Mouse (Mus musculus) left cerebral cortex, postnatal 14 days (tissue): ENCODE data around the gene H2afy2. TPM values are rescaled to one million over a fixed set of nuclear protein-coding genes. Genes with fewer than 3 reads are reported as not detected.

Source experiments
- DNase-seq, 2 experiments: peaks; one replicate each; pipeline ENCODE4 v3.0.0; 2021 to 2022; ENCODE audit warnings: low spot score in 2 of 2, mixed read lengths in 1 of 2
- intact Hi-C: fragments of 180-260 bp; cut with DNase I; formaldehyde crosslinking; loops from one replicate; pipeline ENCODE4 v1.15.1; 2025
- total RNA-seq, 2 experiments: library from RNA; stranded (reverse); gene quantifications; 2 replicates each; pipeline ENCODE4 v1.2.3; 2021

H2afy2 gene
- total RNA-seq, 2 experiments from 2014 or later, result 36.6 to 40.4 TPM

DNA sequence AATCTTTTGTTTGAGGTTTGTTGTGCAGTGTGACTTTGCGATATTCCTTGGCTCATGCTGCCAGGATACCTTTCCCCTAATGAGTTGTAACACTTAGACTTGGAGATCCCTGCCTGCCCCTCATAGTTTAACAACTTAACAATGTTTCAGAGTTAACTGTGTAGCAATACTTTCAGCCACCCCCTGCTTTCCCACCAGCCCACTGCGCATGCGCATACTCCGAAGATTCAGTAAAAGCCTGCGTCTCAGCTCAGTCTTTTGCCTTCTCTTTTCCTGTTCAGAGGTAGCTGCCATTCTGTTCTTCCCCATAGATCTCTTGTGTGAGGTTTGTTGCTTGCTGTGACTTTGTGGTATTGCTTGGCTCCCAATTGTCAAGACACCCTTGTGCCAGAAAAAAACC lies 4.6 kb upstream of the H2afy2 start:
- intact Hi-C loops, result no loop called here
- DNase-seq, result no peak

DNA sequence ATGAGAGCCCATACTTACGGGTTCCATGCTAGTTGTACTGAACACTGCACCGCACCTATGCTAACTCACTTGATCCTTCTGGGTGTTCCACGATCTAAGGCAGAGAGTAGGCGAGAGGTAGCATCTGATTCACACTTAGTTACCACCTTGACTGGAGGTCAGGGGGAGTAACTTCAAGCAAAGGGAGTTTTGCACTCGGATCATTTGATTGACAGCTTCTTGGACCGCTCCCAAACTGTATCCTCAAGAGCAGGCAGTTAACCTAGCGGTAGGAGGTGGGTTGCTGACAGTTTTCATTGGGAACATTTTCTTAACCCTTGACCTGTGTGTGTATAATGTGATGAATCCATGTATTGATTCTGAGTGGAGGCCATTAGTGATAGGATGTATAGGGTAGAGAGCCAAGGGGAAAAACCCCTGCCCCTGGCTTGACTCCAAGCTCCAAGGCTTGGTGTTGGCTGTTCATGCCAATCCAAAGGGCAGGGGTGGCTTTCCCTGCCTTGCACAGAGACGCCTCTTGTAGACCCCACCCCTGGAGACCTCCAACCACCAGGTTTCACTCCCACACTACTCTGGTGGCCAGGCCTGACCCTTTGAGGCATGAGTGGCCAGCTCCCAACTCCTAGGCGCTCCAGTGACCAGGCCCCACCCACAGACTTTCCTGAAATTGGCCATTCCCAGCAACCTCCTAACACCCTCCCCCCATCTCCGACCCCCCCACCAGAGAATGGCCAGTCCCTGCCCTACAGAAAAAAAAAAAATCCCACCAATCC lies 3.8 kb upstream of the H2afy2 start:
- intact Hi-C loops, result no loop called here
- no peak for DNase-seq

DNA sequence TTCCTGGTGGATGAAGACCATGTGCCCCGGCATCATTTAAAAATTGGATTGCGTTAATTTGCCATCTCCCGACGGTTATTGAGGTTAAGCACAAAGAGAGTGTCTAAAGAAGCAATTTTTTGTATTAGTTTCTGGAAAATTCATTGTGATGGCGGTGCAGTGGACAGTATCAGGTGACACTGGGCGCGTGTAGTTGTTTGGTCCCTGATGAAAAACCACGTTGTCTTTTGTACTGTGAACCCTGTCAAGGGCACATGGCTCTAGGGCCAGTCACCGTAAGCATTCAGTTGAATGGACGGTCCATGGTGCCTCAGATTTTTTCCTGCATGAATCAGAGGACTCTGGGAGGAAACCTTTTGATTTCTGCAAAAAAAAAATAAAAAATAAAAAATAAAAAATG lies 467 bp upstream of the H2afy2 start:
- DNase-seq, result no peak
- intact Hi-C loops, result no loop called here

DNA sequence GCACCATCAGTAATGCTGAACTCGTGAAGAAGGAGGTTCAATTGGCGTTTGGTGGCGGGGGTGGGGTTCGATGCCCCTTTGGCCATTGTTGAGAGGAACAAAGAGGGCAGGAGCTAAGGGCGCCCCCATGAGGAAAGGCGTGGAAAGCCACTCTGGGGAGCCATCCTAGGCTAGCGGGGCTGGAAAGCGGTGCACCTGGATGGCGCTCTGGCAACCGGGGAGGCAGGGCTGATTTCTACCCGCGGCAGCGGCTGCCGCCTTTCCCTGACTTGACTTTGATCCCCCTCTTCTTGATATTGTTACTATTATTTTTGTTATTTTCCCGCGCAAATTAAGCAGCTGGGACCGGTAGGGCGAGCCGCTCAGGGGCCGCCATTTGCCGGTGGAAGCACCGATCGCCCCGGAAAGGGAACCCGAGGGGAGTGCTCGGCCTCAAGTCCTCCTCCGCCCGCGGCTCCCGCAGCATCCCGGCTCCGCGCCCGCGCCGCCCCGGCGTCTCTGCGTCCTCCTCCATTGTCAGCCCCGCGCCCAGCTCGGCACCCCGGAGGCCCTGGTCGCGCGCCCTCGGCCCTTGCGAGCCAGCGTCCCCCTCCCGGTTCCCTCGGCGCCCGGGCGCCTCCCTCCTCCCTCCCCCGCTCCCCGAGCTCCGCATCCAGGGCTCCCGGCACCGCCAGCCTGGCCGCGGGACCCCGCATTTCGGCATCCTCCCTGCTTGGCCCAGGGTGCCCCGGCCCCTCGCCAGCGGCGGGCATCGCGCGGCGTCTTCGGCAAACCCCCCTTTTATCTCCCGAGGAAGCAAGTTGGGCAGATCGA lies 942 bp downstream of the H2afy2 start:
- intact Hi-C loops, result no loop called here
- peak; percentile 53 to 74 for DNase-seq

DNA sequence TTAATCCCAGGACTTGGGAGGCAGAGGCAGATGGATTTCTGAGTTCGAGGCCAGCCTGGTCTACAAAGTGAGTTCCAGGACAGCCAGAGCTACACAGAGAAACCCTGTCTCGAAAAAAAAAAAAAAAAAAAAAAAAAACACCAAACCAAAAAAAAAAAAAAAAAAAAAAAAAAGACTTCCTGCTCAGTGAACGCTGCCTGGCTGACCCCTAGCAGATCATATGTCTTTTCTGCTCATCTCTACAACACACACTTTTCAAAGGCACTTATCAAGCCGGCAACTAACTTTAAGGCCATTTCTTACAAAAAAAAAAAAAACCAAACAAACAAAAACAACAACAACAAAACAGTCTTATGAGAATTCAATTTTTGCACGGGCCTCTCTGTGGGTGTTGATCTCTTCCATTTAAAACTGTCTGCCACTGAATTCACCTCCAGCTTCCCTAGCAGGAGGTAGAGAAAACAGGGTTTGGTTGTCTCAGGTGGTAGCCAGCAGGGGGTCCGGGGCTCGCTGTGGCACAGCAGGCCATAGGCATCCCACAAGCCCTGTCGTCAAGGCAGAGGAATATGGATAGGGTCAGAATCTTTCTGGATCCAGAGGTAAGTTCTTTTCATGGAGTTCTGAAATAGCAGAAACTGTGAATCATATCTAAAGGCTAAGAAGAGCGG lies 2.4 kb downstream of the H2afy2 start:
- no peak for DNase-seq
- intact Hi-C loops, result no loop called here

DNA sequence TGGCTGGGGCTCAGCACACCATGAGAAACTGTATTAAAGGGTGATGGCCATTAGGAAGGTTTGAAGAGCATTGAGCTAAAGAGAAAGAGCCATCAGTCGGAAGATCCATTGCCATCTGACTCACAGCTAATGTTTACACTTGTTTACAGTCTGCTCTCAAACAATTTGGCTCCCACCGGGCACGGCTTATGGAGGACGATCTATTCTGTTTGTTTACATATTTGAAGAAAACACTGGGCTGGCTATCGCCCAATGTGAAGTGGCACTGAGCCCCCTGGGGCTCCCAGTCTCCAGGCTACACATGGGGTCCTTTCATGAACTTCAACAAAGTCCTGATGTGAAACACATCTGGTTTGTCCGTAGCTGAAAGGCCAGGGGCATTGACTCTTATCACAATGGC lies 17.1 kb downstream of the H2afy2 start:
- no peak for DNase-seq
- intact Hi-C loops, result no loop called here

DNA sequence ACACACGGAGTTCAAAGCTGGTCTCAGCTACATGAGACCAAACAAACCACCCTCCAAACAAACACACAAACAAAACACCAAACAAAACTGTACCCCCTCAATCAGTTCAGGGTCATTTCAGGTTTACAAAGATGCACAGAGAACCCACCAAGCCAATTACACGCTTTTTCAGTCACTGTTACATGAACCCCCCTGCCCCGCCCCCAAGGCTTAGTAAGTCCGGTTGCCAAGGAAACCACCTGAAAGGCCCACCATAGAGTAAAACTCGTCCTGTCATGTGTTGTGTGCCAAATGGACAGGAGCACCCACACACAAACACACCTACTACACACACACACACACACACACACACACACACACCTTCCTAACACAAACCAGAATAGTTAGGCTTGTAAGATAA lies 18.4 kb downstream of the H2afy2 start:
- intact Hi-C loops, result no loop called here
- DNase-seq, result no peak

DNA sequence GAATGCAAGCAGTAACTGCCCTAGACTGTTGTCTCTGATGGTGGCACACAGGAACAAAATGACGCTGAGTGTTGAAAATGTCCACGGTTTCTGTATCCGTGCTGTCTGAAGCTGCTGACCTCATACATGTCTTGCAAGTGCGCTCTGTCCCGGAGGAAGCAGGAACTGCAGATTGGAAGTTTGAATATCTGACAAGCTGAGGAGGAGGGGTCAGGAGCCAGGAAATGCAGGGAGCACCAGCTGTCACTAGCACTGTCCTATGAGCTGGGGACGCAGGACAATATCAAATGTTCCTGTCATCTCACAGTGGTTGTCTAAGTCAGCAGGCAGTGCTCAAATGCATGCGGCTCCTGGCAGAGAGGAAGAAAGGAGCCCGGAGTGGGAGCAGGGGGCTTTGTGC lies 19.3 kb downstream of the H2afy2 start:
- DNase-seq, result no peak
- intact Hi-C loops, result no loop called here

DNA sequence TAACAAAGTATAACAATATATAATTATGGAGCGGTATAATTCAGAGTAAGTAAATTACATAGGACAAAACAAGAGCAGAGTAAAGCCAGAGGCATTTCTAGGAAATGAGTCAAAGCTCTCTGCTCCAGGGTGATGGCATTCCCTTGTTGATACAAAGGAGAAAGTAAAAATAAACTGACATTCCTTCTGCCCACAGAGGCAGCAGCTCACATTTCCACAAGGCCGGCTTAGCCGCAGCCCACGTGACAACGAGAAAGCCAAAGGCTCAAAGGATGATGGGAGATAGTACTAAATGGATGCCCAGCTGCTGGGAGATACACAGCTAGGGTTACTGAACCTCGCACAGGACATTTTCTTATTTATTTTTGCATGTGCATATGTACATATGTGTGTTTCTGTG lies 24.1 kb downstream of the H2afy2 start:
- DNase-seq, result no peak
- intact Hi-C loops, result no loop called here

DNA sequence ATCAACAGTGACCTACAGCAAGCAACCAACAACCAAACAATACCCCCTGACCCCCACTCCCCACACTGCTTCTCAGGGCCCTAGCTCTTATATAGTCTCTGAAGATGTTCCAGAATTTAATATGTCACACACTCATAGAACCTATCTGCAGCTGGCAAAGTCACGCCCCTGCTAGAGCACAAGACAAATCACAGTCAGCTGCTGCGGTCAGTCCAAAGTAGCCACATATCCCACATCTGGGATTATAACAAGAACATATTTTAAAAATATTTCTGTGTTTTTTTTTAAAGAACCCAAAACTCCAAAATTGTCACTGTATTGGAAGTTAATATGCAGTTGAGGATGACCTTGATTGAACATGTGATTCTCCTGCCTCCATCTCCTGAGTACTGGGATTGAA lies 25.0 kb downstream of the H2afy2 start:
- intact Hi-C loops, result no loop called here
- DNase-seq, result no peak

DNA sequence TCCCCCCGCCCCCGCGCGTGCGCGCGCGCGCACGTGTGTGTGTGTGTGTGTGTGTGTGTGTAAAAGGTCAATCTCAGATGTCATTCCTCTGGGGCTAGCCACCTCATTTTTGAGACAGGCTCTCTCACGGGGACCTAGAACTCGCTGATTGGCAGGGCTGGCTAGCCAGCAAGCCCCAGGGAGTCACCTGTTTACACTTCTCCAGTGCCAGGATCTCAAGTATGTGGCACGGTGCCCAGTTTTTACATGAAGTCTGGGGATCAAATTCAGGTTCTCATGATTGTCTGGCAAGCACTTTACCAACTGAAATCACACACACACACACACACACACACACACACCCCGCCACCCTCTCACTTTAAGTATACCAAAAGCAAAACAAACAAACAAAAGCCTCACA lies 26.9 kb downstream of the H2afy2 start:
- DNase-seq, result no peak
- intact Hi-C loops, result no loop called here

DNA sequence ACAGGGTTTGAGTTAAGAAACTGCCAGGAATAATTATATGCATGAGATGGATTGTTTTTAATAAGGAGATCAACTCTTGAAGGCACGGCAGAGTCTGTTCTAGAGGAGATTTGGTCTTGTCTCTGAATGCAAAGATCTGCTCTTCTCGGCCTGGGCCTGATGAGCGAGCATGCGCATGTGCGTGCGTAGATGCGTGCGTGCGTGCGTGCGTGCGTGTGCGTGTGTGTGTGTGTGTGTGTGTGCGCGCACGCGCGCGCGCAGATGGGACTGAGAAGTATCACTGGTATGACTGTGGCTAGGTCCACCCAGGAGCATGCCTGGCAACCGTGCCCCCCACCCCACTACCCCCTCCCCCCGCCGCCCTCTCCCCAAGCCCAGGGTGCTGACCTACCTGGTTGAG lies 30.9 kb downstream of the H2afy2 start:
- no peak for DNase-seq
- intact Hi-C loops, result no loop called here

DNA sequence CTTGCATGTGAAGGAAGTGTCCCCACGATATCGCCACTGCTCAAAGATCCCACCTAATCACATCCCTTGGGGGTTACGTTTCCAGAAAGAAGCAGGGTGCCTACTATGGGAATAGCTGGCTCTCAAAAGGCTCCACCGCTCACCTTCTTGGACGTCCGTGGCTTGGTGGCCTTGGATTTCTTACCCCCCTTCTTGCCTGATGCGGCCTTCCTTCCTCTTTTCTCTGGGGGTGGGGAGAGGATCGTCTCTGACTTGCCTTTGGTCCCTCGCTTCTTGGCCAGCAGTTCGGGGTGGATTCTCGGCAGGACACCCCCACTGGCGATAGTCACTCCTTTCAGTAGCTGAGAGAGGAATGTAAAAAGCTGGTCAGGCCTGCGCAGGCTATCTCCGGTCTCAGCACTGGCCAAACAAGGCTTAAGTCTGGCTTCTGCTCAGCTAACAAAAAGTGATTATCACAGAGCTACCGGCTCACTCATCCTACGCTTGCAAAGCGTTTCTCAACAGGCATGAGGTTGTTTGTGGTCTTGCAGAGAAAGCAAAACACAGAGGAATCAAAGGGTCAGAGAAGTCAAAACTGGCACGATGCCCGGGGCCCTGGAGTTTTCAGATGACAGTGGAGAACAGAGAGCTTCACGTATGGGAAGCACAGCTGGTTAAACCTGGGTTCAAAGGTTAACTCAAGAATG lies 32.3 kb downstream of the H2afy2 start:
- intact Hi-C loops, result no loop called here
- DNase-seq, result no peak

DNA sequence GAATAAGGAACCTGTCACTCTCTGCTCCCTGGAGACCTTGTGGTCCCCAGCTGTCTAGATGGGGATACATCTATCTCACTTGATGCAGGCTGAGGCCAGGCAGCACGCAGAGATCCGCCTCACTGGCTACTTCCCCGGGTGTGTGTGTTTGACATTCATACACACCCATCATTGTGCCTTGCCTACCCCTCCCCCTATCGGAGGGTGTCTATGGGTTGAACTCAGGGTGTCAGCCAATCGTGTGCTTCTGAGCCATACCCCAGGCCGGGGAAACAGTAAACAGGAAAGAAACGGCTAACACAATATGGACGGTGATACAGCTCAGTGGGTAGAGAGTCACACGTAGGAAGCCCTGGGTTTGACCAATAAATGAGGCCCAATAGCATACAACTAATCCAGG lies 33.9 kb downstream of the H2afy2 start:
- intact Hi-C loops, result no loop called here

DNA sequence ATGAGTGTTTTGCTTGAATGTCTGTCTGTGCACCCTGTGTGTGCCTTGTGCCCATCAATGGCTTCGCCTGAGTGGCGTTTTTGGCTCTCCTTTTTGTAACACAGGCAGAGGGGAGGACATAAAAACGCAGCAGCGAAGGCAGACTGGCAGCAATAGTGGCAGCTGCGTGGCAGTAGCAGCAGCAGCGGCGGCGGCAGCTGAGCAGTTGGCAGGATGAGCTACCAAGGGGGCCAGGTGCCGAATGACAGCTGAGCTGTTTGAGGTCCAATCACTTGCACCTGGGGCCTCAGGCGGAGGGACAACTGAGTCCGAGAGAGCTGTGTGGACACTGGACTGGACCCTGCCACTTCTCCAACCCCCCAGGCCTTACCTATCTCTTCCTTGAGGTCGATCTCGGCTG lies 36.6 kb downstream of the H2afy2 start:
- no peak for DNase-seq
- intact Hi-C loops, result no loop called here

More for the DNA sequence above, 33.9 kb downstream of the H2afy2 start:
- no peak for DNase-seq

DNA sequence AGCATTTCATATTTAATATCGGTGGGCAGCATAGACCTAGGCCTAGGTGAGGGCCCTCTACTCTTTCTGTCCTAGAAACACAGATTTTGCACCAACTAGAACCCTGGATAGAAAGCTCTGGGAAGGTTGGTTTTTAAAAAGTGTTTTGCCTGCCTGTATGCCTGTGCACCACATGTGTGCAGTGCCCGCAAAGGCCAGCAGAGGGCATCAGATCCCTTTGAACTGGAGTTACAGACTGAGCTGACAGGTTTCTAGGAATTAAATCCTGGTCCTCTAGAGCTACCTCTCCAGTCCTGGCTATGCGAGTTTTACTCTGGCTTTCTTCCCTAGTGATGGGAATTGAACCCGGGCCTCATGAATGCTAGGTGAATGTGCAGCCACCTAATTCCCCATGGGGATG lies 38.8 kb downstream of the H2afy2 start:
- intact Hi-C loops, result no loop called here
- DNase-seq, result peak; percentile 43 to 65

DNA sequence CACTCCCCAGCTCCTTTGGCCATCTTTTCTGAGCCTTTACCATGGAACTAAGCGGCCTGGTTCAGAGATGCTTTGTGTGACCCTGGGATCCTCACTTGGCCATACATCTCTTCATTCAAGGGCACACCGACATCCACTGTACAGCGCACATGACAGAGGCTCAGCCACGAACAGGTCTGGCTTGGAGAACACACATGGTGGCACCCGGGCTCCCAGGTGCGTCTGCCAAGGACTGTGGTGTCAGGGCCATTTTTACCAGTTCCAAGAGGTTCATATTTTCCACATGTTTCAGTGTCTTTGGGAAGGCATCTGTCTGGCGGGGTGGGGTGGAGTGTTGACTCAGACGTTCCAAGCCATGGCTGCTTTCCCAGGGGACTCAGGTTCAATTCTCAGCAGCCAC lies 41.6 kb downstream of the H2afy2 start:
- no peak for DNase-seq
- intact Hi-C loops, result no loop called here

DNA sequence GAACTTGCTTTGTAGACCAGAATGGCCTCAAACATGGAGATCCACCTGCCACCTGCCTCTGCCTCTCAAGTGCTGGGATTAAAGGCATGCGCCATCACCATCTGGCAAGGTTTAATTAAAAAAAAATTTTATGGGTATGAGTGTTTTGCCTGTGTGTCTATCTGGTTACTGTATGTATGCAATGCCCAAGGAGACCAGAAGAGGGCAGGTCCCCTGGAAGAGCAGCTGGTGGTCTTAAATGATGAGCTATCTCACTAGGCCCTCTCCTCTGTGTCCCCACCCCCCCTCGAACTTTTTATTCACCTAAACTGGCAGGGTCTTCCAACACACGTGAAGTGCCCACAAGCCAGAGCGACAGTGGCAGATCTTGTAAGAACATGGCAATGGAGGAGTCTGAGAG lies 42.1 kb downstream of the H2afy2 start:
- intact Hi-C loops, result no loop called here
- DNase-seq, result no peak

DNA sequence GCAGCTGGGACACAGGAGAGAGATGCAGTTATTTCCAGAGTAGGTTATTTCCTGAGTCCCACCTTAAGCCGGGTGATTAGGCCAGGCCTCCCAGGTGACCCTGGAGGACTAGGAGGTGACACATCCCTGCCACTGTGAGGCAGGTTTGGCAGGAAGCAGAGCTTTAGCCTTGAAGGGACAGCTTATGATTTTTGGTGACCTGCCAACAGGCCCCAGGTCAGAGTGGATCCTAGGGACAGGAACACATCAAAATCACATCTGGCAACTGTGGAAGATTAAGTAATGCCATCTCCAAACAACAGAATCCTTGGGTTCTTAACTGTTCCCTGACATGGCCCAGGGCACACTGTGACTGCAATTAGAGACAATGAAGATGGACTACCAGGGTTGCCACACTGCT lies 42.6 kb downstream of the H2afy2 start:
- intact Hi-C loops, result no loop called here
- no peak for DNase-seq

DNA sequence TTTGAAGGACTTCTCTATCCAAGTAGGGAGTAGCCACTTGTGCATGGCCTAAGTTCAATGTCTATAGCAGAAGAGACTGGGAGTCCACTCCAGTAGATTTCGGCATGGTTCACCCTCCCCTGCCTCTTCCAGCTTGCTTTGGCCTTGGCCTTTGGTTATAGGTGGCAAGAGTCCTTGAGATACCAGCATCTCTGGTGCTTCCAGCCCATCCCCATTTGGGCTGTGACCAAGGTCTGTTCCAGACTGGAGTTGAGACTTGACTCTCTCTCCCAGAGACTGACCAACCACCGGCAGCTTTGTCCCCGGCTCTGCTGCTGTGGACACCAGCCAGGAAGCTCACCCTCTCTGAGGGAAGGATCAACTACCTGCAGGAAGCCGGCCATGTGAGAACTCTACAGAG lies 45.8 kb downstream of the H2afy2 start:
- intact Hi-C loops, result no loop called here
- DNase-seq, result no peak
